ENCODE assay signal across 21 mouse cellular contexts in the genomic region with DNA sequence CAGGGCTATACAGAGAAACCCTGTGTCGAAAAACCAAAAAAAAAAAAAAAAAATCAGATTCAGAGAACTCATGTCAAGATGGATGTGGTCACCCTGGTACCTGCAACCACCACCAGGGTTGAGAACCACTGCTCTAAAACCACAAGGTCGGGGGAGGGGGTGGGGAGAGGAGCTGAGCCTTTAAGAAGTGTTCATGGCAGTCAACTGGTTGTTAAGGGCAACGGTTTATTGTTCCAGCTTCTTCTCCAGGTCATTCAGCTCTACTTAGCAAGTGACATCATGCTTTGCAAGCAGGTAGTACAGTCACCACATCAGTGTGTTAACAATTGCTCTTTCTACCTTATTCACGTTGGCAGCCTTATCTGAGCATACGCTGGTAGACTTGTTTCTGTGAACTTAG. TPM values are rescaled to one million over a fixed set of nuclear protein-coding genes. Genes with fewer than 3 reads are reported as not detected.
DNase-seq lines count a peak whose midpoint lies in the region; ATAC-seq and TF ChIP-seq lines count a peak whose summit lies in the region.
"Had no signal": no experiment of that assay in that cellular context is flagged by ENCODE, and none has a peak within 500 bp of the region (broad histone marks: within the 10 kb centered on the region; RNA-seq: fewer than 3 reads in every experiment).

No protein-coding gene starts in this region.

- TF ChIP-seq CTCF in lung, embryonic 14.5 days (IDR thresholded peaks at IDR 0.05; ENCODE audit: low read depth): 0 out of 2 replicates have a peak, but pooled peaks have one; percentile 5
- TF ChIP-seq CTCF in lung, adult 2 months (IDR thresholded peaks at IDR 0.05; ENCODE audit: insufficient read depth, low read length): no peak

- no peaks in the 10 kb centered on the region for H3K9me3 ChIP-seq in lung, embryonic 14.5 days (ENCODE audit: low read depth, low read length)
- H3K9me3 ChIP-seq: embryonic facial prominence, embryonic 13.5 days; G1E; limb, embryonic 12.5 days; liver, embryonic 13.5 days; neural tube, embryonic 12.5 days had no signal

- no peak overlapping the region for H3K9ac ChIP-seq in lung, embryonic 14.5 days
- H3K9ac ChIP-seq: embryonic facial prominence, embryonic 13.5 days; limb, embryonic 12.5 days; liver, embryonic 13.5 days; neural tube, embryonic 12.5 days had no signal

- WGBS in lung, embryonic 14.5 days: 57% methylated on average over 5 of the region's 5 CpGs
- WGBS in lung, adult 2 months: 51% methylated on average over 5 of the region's 5 CpGs

- H3K27me3 ChIP-seq in lung, embryonic 14.5 days (ENCODE audit: insufficient read depth, low read length): no peaks in the 10 kb centered on the region
- H3K27me3 ChIP-seq: embryonic facial prominence, embryonic 13.5 days; limb, embryonic 12.5 days; liver, embryonic 13.5 days; neural tube, embryonic 12.5 days had no signal

- no peak for TF ChIP-seq POLR2A in lung, adult 2 months (IDR thresholded peaks at IDR 0.05; ENCODE audit: borderline replicate concordance, extremely low read depth, low read depth, low read length)

- no peaks in the 10 kb centered on the region for H3K36me3 ChIP-seq in lung, embryonic 14.5 days (ENCODE audit: insufficient read depth)
- H3K36me3 ChIP-seq: embryonic facial prominence, embryonic 13.5 days; G1E; limb, embryonic 12.5 days; liver, embryonic 13.5 days; neural tube, embryonic 12.5 days had no signal

- H3K27ac ChIP-seq in lung, embryonic 14.5 days (ENCODE audit: low read depth): no peak overlapping the region
- H3K27ac ChIP-seq: embryonic facial prominence, embryonic 13.5 days; gastrocnemius, adult 2 months; kidney, postnatal 0 days; left cerebral cortex, adult 2 months; limb, embryonic 12.5 days; liver, embryonic 13.5 days; neural tube, embryonic 12.5 days had no signal

- DNase-seq in lung, embryonic 14.5 days: no peak
- DNase-seq in lung, adult 2 months: no peak
- DNase-seq in naive thymus-derived CD4-positive, alpha-beta T cell, adult 2 months (ENCODE audit: low read depth): peak; percentile 81
- DNase-seq in left cerebral cortex, adult 9 months (ENCODE audit: low spot score in 2 of 2): no peak
- DNase-seq in thymus, postnatal 4 days: no peak
- DNase-seq in adrenal gland, postnatal 25 days: no peak
- DNase-seq: adrenal gland, postnatal 14 days; cerebellum, adult 9-10 months; gastrocnemius, adult 2 months; kidney, adult 11 months; liver, embryonic 13.5 days; right cerebral cortex, postnatal 14 days had no signal

- no peak overlapping the region for H3K4me2 ChIP-seq in lung, embryonic 14.5 days
- H3K4me2 ChIP-seq: embryonic facial prominence, embryonic 13.5 days; limb, embryonic 12.5 days; liver, embryonic 13.5 days; neural tube, embryonic 12.5 days had no signal

- ATAC-seq in lung, embryonic 14.5 days (ENCODE audit: insufficient read depth): 0 out of 2 replicates have a peak, but pooled peaks have one; percentile 19
- ATAC-seq in CD4-positive, CD25-positive, alpha-beta regulatory T cell, adult 4 months: peak; percentile 75
- ATAC-seq in hematopoietic stem cell, adult 5-6 weeks (replicated peaks in 1 of 2; ENCODE audit: insufficient read depth in 1 of 2, low FRiP score in 2 of 2, low TSS enrichment in 1 of 2, low read depth in 1 of 2, poor library complexity in 2 of 2, severe bottlenecking in 2 of 2): peak; percentile 30 to 43; a peak in 1 of 4 replicates
- ATAC-seq: midbrain, embryonic 16.5 days had no signal

- H3K4me1 ChIP-seq in lung, embryonic 14.5 days (ENCODE audit: insufficient read depth): peaks cover 5% of the 10 kb centered on the region
- no peaks in the 10 kb centered on the region; the same call in 1 of the 2 replicates for H3K4me1 ChIP-seq in lung, adult 2 months (ENCODE audit: control insufficient read depth, insufficient read depth, low read length)

- H3K4me3 ChIP-seq in lung, embryonic 14.5 days (ENCODE audit: low read depth, low read length): no peak overlapping the region
- no peak overlapping the region for H3K4me3 ChIP-seq in lung, adult 2 months (replicated peaks; ENCODE audit: extremely low read depth, low read depth, low read length)
- H3K4me3 ChIP-seq: embryonic facial prominence, embryonic 13.5 days; gastrocnemius, adult 2 months; left cerebral cortex, adult 2 months; limb, embryonic 12.5 days; liver, embryonic 13.5 days; neural tube, embryonic 12.5 days had no signal

RNA-seq across cellular contexts. Expression of a gene that starts 29.7 kb away (rescaled TPM):
- 2.4 and 3.6 TPM in 2 replicates for polyA plus RNA-seq in lung, embryonic 14.5 days (2014; fragmentation: Nextera tagmentation; extraction: Ambion mirVana)
- 592 and 698 TPM in 2 replicates for polyA plus RNA-seq in lung, adult 2 months (2012; rRNA removed)
- 10 to 100 TPM; 16.4 to 20.4 TPM for polyA plus RNA-seq in CD4-positive, CD25-positive, alpha-beta regulatory T cell, adult 4 months (2017; shearing (Covaris generic))
- 0.88 and 2.6 TPM in 2 replicates for total RNA-seq in hematopoietic stem cell, adult 5-6 weeks (2017)
- 1.7 and 2.6 TPM in 2 replicates for total RNA-seq in adrenal gland, postnatal 25 days (2021)
- total RNA-seq: G1E had no signal
- polyA plus RNA-seq: G1E; limb, embryonic 12.5 days had no signal

Comparison
In these comparisons a context has a peak if more than half of its experiments do, and no peak if none do; other contexts are left out.
1. RNA of a gene that starts 29.7 kb away (polyA plus RNA-seq): 592 to 698 TPM in lung, adult 2 months; 16.4 to 20.4 TPM in CD4-positive, CD25-positive, alpha-beta regulatory T cell, adult 4 months and 2.4 to 3.6 TPM in lung, embryonic 14.5 days; every median in the first group is over 10 times any median in the second.
2. ATAC-seq: peak in every context shown above with its lines; median percentile 75 in CD4-positive, CD25-positive, alpha-beta regulatory T cell, adult 4 months; 36 in hematopoietic stem cell, adult 5-6 weeks; 19 in lung, embryonic 14.5 days.